Mouse (Mus musculus): ENCODE results near the gene Eml5.

The Eml5 gene

GRCm38 (mm10) chr12:98736951-98737800, 164.1 kb downstream of the Eml5 start, which contains the start of gene Ptpn21:
Gene Ptpn21 (minus strand): TSS chr12:98737405.
- no peak for DNase-seq (ENCODE audit: extremely low read depth, low read depth, low spot score)

Measured in fat pad, adult 2 months (tissue).